Mouse (Mus musculus) CH12.LX (cell line): Measurements from ENCODE around the gene Gramd1a.

ENCODE experiments used
- CTCF ChIP-seq, 2 experiments: IDR thresholded peaks in 1 of 2; conservative IDR thresholded peaks in 1 of 2; 2 replicates each; pipeline ENCODE4 v1.5.1; 2011 to 2012; ENCODE audit warnings: low read depth in 2 of 2, low read length in 2 of 2, improper control_type of control experiment in 1 of 2, inconsistent platforms in 1 of 2, mild to moderate bottlenecking in 1 of 2, moderate library complexity in 1 of 2
- MAFK ChIP-seq: IDR thresholded peaks from 2 replicates; pipeline ENCODE4 v1.6.1; 2011; ENCODE audit warnings: low read length, improper control_type of control experiment; ENCODE audit not compliant: insufficient replicate concordance
- MXI1 ChIP-seq: IDR thresholded peaks from 2 replicates; pipeline ENCODE4 v1.6.1; 2011; ENCODE audit warnings: mild to moderate bottlenecking, low read depth, low read length, improper control_type of control experiment
- PAX5 ChIP-seq: IDR thresholded peaks from 2 replicates; pipeline ENCODE4 v1.6.1; 2012; ENCODE audit warnings: low read length, inconsistent platforms, mixed read lengths
- POLR2A ChIP-seq: IDR thresholded peaks from 2 replicates; pipeline ENCODE4 v1.6.1; 2011; ENCODE audit warnings: low read depth, mild to moderate bottlenecking, improper control_type of control experiment, low read length
- TCF12 ChIP-seq: IDR thresholded peaks from 2 replicates; pipeline ENCODE4 v1.6.1; 2014; ENCODE audit warnings: low read depth, mild to moderate bottlenecking, inconsistent platforms, low read length, improper control_type of control experiment

DNA sequence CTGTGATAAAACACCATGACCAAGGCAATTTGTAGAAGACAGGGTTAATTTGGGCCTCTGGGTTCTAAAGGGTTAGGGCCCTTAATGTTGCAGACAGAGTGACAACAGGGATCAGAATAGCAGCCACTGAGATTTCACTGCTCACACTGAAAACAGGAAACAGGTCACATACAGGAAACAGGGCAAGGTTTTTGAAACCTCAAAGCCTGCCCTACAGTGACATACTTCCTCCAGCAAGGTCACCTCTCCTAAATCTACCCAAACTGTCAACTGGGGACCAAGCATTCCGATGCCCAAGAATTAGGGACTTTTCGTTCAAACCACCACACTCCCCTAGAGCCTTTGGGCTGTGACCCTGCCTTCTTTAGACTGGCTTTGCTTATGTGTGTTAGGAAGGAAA, 66.0 kb downstream of the Gramd1a start:
- TF ChIP-seq POLR2A (no peak), PAX5 (no peak), CTCF (conservative IDR thresholded peaks at IDR 0.05 in 1 of 2, IDR thresholded peaks at IDR 0.05 in 1 of 2; ENCODE audit: low read depth in 2 of 2, low read length in 2 of 2) (no peak), TCF12 (no peak), MAFK (no peak), MXI1 (no peak)
